Mouse (Mus musculus) lung, embryonic 15.5 days (tissue): ENCODE results near the gene Alg1. TPM values are rescaled to one million over a fixed set of nuclear protein-coding genes. Genes with fewer than 3 reads are reported as not detected.

Experiments
- ATAC-seq: fragments of 200-750 bp; cut with Nextera tagmentation; 2 replicates; pipeline ENCODE4 v1.8.0; 2017; ENCODE audit warnings: moderate number of reproducible peaks, borderline replicate concordance; ENCODE audit not compliant: low FRiP score, low TSS enrichment; ENCODE audit errors: extremely low read depth
- H3K27ac ChIP-seq: fragments of 300-500 bp; sonication (generic); 2 replicates; pipeline ENCODE4 v1.5.1; 2015; ENCODE audit warnings: moderate library complexity, mild to moderate bottlenecking, inconsistent platforms
- H3K27me3 ChIP-seq: fragments of 300-500 bp; sonication (generic); 2 replicates; pipeline ENCODE4 v1.6.1; 2015; ENCODE audit warnings: inconsistent platforms
- H3K36me3 ChIP-seq: fragments of 300-500 bp; sonication (generic); 2 replicates; pipeline ENCODE4 v1.6.1; 2015; ENCODE audit warnings: inconsistent platforms
- H3K4me1 ChIP-seq: fragments of 300-500 bp; sonication (generic); 2 replicates; pipeline ENCODE4 v1.6.1; 2015; ENCODE audit warnings: inconsistent platforms
- H3K4me2 ChIP-seq: fragments of 300-500 bp; sonication (generic); 2 replicates; pipeline ENCODE4 v1.6.1; 2015; ENCODE audit warnings: inconsistent platforms, mild to moderate bottlenecking, moderate library complexity
- H3K4me3 ChIP-seq: fragments of 300-500 bp; sonication (generic); 2 replicates; pipeline ENCODE4 v1.5.1; 2015; ENCODE audit warnings: mild to moderate bottlenecking, inconsistent platforms
- H3K9ac ChIP-seq: fragments of 300-500 bp; sonication (generic); 2 replicates; pipeline ENCODE4 v1.6.1; 2015; ENCODE audit warnings: inconsistent platforms
- H3K9me3 ChIP-seq: fragments of 300-500 bp; sonication (generic); 2 replicates; pipeline ENCODE4 v1.6.1; 2016; ENCODE audit warnings: inconsistent platforms
- WGBS: fragments of 180-500 bp; shearing (Covaris S2); methylation state at CpG from one replicate; pipeline ENCODE4 v1.1.7; 2015; 5-methylcytosine and 5-hydroxymethylcytosine counted together
- polyA plus RNA-seq: library from polyadenylated mRNA; unstranded; fragments of >200 nt; fragmentation: Nextera tagmentation; extraction: Ambion mirVana; gene quantifications from 2 replicates; pipeline ENCODE4 v1.2.1, GENCODE M21; 2015

The Alg1 gene
- 32.2 and 35.7 TPM in 2 replicates for polyA plus RNA-seq

DNA sequence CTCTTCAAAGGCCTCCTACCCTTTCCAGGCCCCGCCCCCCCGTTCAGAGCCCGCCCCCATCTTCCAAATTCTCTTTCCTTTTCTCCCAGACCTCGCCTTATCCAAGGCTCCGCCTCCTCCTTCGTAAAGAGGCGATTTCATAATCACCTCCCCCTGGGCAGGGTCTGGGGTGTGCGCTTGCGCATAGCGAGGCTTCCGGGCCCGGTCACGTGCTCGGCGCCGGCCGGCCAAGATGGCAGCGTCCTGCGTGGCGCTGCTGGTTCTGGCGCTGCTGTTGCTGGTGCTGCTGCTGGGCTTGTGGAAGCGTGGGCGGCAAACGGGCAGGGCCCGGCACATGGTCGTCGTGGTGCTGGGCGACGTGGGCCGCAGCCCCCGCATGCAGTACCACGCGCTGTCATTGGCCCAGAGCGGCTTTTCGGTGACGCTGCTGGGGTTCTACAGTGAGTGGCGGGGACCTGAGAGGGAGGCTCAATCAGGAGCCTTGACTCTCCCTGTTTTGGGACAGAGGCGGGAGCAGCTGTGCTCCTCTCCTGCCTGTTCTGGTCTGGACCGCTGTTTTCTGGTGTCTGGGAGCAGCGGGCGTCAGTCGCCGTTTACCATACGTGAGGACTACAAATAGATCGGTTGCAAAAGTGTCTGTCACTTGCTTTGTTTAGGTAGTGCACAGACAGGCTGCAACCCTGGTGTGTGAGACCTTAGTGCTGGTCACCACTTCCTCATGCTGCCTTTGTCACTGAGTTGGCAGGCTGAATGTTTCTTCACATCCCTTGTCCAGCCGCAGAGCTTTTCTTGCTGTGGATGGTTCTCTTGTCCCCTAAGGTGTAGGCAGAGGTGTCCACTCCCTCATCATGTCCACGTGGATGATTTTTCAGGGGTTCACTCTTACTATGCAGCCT is at the start of gene Alg1:
Alg1 (plus strand) TSS at position 204 of the 896 bp plus-strand sequence.
- WGBS = 1% methylated on average over 47 of the region's 47 CpGs
- Histone ChIP-seq H3K27me3 (no peaks in the 10 kb centered on the region), H3K9ac (peak within 1 kb of the TSS; percentile 68), H3K4me1 (peaks cover 7% of the 10 kb centered on the region), H3K4me2 (peak within 1 kb of the TSS; percentile 70), H3K4me3 (peak within 1 kb of the TSS; percentile 78), H3K9me3 (no peaks in the 10 kb centered on the region), H3K36me3 (peaks cover 9% of the 10 kb centered on the region; the same call in 1 of the 2 replicates), H3K27ac (peak within 1 kb of the TSS; percentile 46; the same call in 1 of the 2 replicates)
- ATAC-seq = peak; percentile 97

DNA sequence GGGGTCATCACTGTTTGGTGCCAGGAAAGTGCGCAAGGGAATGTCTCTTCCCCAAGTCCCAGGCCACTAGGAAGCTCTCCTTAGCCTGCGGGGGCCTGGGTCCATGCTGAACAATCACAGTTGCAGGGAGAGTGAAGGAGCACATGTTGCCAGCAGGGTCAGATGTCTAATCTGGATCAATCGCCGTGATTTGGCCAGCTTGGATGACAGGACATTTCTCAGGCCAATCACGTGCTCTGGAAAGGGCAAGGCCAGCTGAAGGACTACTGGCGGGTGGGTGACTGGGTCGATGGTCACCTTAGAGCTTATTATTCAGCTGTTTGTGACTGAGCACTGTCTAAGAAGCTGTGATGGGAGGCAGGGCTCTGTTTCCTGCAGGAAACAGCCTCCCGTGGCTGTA is 49.3 kb upstream of the Alg1 start:
- no peaks in the 10 kb centered on the region for H3K36me3 ChIP-seq
- H3K4me3 ChIP-seq = no peak overlapping the region
- WGBS = 49% methylated on average over 8 of the region's 8 CpGs

DNA sequence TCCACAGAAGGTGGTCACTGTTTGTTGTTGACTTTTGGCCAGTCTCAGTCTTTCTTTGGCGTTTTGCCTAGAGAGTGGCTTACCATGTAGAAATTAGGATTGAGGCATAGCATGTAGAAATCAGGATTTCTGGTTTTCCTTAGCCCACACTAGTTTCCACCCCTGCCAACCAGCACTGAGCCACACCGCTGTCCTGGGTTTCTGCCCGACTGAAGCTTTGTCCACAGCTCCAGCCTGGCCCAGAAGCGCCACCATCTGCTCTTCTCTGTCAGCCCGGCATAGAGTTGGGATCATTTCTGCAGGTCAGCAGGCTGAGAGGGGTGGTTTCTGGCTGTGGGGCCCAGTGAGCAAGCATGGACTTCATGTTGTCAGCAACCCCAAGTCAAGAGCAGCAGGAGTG is 48.5 kb upstream of the Alg1 start:
- Histone ChIP-seq H3K4me2 (no peak overlapping the region), H3K9ac (no peak overlapping the region), H3K4me3 (no peak overlapping the region), H3K27me3 (no peaks in the 10 kb centered on the region), H3K27ac (no peak overlapping the region), H3K4me1 (no peaks in the 10 kb centered on the region), H3K36me3 (no peaks in the 10 kb centered on the region), H3K9me3 (no peaks in the 10 kb centered on the region)
- ATAC-seq = no peak
- WGBS = 83% methylated on average over 5 of the region's 5 CpGs

More for the DNA sequence above, 49.3 kb upstream of the Alg1 start:
- H3K4me1 ChIP-seq = no peaks in the 10 kb centered on the region
- H3K27ac ChIP-seq = no peak overlapping the region
- no peak for ATAC-seq
- no peak overlapping the region for H3K4me2 ChIP-seq
- no peak overlapping the region for H3K9ac ChIP-seq
- no peaks in the 10 kb centered on the region for H3K27me3 ChIP-seq
- no peaks in the 10 kb centered on the region for H3K9me3 ChIP-seq

DNA sequence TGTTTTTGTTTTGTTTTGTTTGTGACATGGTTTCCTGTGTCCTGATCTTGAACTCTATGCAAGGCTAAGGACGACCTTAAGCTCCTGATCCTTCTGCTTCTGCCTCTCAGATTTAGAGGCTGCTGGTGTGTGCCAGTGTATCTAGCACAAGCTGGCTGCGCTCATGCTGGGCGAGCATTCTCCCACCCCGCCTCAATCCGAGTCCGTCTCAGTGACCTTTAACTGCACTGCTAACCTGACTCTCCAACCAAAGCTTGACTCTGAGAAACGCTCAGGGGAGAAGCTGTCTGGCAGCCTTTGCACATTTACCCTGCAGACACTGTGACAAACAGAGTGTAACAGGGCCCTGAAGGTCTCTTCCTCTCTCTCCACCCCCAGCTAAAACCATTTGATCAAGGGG is 47.7 kb upstream of the Alg1 start:
- Histone ChIP-seq H3K4me1 (no peaks in the 10 kb centered on the region), H3K9me3 (no peaks in the 10 kb centered on the region), H3K4me3 (no peak overlapping the region), H3K27me3 (no peaks in the 10 kb centered on the region), H3K27ac (no peak overlapping the region), H3K4me2 (no peak overlapping the region), H3K9ac (no peak overlapping the region), H3K36me3 (no peaks in the 10 kb centered on the region)
- ATAC-seq = no peak
- 45% methylated on average over 7 of the region's 7 CpGs for WGBS

DNA sequence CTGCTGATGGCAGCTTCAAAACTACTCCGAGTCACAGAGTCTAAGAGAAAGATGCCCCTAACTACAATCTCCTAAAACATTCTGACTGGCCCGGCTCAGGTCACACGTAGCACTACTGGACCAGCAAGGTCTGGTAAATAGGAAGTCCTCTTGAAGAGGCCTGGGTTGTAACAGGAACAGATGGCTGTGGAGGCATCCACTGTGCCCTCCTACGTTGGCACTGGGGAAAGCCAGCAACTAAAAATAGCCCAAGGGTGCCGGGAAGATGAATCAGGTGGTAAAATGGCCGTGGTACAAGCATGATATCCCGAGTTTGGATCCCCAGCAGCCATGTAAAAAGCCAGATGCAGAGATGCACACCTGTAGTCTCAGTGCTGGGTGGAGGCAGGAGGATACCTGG is 47.2 kb upstream of the Alg1 start:
- ATAC-seq = no peak
- no peaks in the 10 kb centered on the region for H3K36me3 ChIP-seq
- no peak overlapping the region for H3K27ac ChIP-seq
- no peak overlapping the region for H3K4me3 ChIP-seq
- no peaks in the 10 kb centered on the region for H3K4me1 ChIP-seq
- no peaks in the 10 kb centered on the region for H3K27me3 ChIP-seq
- no peaks in the 10 kb centered on the region for H3K9me3 ChIP-seq
- H3K9ac ChIP-seq = no peak overlapping the region
- H3K4me2 ChIP-seq = no peak overlapping the region
- 56% methylated on average over 7 of the region's 7 CpGs for WGBS

DNA sequence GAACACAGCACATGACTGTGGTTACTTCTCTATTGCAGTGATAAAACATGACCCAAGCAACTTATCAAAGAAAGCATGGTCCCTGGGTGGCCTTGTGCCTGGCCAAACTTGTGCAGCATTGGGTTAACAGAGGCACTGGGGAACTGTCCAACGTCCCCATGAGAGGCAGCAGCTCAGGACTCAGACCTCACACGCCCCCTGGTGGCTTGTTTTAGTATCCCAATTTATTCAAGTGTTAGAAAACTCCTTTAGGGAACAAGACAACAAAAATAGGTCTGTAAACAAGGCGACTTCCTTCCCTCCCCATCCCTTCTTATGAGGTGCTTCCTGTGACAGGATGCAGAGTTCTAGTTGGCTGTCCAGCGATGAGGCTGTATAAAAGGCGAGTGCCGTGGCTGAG is 38.3 kb upstream of the Alg1 start:
- Histone ChIP-seq H3K36me3 (no peaks in the 10 kb centered on the region), H3K4me1 (no peaks in the 10 kb centered on the region), H3K9ac (no peak overlapping the region), H3K27ac (no peak overlapping the region), H3K9me3 (no peaks in the 10 kb centered on the region), H3K4me2 (no peak overlapping the region), H3K27me3 (no peaks in the 10 kb centered on the region), H3K4me3 (no peak overlapping the region)
- WGBS = 24% methylated on average over 6 of the region's 6 CpGs
- no peak for ATAC-seq

DNA sequence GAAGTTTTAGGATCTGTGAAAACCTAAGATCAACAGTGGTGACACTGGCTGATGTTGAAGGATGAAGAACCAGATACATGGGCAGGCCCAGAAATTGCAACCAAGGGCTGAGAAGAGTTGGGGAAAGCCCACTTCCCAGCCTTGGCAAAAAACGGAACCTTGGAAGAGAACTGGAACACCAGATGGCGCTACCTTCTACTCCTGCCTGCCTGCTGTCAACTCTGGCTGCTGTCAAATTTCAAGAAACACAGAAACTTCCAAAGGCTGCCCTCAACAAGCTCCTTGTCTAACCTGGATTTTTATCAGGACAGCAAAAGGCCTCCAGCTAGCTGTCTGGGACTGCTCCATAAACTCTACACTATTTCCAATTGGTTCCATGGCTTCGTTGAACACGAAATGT is 30.7 kb upstream of the Alg1 start:
- 7% methylated on average over 4 of the region's 4 CpGs for WGBS
- Histone ChIP-seq H3K4me2 (peak overlapping the region; percentile 91), H3K9me3 (no peaks in the 10 kb centered on the region), H3K4me3 (peak overlapping the region; percentile 68), H3K9ac (0 out of 2 replicates have a peak overlapping the region, but pooled peaks have one; percentile 48), H3K36me3 (no peaks in the 10 kb centered on the region), H3K27me3 (no peaks in the 10 kb centered on the region), H3K27ac (no peak overlapping the region), H3K4me1 (peaks cover 16% of the 10 kb centered on the region)
- no peak for ATAC-seq

DNA sequence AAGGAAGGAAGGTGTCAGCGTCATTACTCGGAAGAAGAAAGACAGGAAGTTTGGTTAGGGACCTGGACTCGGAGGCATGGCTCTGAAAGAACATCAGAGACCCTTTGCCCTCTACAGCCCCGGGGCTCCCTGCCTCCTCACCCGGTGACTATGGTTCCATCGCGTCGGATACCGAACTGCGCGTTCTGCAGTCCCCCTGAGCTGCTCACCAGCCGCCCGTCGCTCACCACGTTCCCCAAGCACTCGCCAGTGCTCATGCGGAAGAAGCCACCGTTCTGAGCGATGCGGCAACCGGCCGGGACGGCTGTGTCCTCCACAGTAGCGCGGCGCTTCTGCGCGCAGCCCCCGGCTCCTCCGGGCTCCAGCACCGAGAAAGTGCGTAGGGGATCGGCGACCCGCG is 30.2 kb upstream of the Alg1 start:
- peak; percentile 13; the same call in 1 of the 2 replicates for ATAC-seq
- Histone ChIP-seq H3K9me3 (no peaks in the 10 kb centered on the region), H3K9ac (peak overlapping the region; percentile 48), H3K27ac (no peak overlapping the region), H3K4me2 (peak overlapping the region; percentile 91), H3K36me3 (no peaks in the 10 kb centered on the region), H3K4me3 (peak overlapping the region; percentile 68), H3K27me3 (no peaks in the 10 kb centered on the region), H3K4me1 (peaks cover 16% of the 10 kb centered on the region)
- WGBS = under 1% methylated on average over 36 of the region's 36 CpGs

DNA sequence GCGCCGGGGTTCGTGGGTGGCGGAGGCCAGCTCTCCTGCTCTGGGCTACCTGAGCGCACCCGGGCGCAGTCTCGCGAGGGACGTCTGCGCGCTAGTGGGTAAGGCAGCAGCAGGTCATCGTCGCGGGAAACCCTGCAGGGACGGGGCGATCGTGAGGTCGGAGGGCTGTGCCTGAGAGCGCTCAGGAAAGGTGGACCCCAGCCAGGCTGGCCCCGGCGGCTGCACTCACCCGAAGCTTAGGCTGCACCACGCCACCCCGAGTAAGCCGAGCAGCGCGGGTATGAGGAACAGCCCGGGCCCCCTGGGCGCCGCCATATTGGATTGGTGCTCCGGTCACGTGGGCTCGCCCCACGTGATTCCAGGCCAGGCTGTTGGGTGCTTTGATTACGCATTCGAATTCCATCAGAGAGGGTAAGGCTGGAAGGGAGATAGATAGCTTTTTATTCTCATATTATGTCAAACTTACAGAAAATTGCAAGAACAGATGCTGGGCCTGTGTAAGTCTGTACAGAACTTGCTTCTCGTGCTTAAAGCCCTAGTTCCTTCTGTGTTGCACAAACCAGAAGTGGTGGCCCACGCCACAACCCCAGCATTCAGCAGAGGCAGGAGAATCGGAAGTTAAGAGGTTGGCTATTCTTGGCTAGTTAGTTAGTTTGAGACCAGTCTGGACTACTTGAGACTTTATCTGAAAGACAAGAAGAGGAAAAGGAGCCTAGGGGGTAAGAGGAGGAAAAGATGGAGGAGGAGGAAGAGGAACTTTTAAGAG is 29.6 kb upstream of the Alg1 start, which contains the start of gene Nagpa:
Nagpa (minus strand) TSS at position 345 of the 766 bp plus-strand sequence.
- Histone ChIP-seq H3K4me2 (peak within 1 kb of the TSS; percentile 91), H3K9ac (peak within 1 kb of the TSS; percentile 48), H3K4me3 (peak within 1 kb of the TSS; percentile 68), H3K27ac (no peak within 1 kb of the TSS; the same call in 1 of the 2 replicates), H3K36me3 (no peaks in the 10 kb centered on the region), H3K9me3 (no peaks in the 10 kb centered on the region), H3K27me3 (no peaks in the 10 kb centered on the region), H3K4me1 (peaks cover 16% of the 10 kb centered on the region)
- WGBS = 3% methylated on average over 39 of the region's 40 CpGs
- peak; percentile 83 for ATAC-seq

DNA sequence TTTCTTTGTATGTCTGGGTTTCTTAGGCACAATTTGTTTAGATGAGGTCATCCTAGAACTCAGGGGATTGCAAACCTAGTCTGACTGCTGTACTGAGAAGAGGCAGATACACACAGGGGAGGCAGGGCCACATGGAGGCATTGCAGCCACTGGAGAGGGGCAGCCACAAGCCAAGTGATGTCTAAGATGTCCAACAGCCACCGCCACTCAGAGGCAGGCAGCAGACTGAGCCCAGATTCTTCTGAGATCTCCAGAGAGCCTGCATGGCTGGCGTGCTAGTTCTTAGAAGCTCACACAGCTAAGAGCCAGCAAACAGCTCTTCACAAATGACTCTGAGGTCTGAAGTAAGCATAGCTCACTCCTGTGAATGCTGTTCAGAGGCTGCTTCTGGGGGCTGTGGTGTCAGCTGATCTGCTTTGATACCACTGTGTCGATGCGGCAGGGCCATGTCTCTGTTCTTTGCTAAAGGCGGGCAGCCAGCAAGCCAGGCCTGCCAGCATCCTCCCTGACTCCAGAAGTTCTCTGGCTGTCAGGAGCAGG is 27.9 kb upstream of the Alg1 start:
- Histone ChIP-seq H3K4me2 (no peak overlapping the region), H3K36me3 (no peaks in the 10 kb centered on the region), H3K27me3 (no peaks in the 10 kb centered on the region), H3K9me3 (no peaks in the 10 kb centered on the region), H3K9ac (no peak overlapping the region), H3K4me3 (no peak overlapping the region), H3K27ac (no peak overlapping the region), H3K4me1 (peaks cover 16% of the 10 kb centered on the region)
- no peak for ATAC-seq
- WGBS = 76% methylated on average over 5 of the region's 5 CpGs

DNA sequence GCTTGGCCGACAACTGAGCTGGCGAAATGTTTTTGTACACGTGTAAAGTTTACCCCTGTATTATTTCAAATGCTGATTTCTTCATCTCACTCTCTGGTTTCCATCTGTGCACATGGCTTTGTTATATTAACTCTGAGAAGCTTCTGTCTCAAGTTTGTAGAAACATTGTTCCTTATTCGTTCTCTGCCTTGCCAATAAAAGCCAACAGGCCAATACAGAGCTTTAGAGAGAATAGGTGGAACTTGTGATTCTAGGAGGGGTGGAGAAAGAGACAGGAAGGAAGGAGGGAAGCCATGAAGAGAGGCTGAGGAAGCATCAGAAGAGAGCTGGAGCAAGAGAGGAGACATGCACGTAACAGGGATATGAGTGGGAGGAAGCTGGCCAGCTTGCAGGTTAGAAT is 27.4 kb upstream of the Alg1 start:
- H3K27me3 ChIP-seq = no peaks in the 10 kb centered on the region
- no peak for ATAC-seq
- peaks cover 16% of the 10 kb centered on the region for H3K4me1 ChIP-seq
- H3K4me3 ChIP-seq = no peak overlapping the region
- no peaks in the 10 kb centered on the region for H3K9me3 ChIP-seq
- no peak overlapping the region for H3K4me2 ChIP-seq
- H3K36me3 ChIP-seq = no peaks in the 10 kb centered on the region
- H3K9ac ChIP-seq = no peak overlapping the region
- H3K27ac ChIP-seq = no peak overlapping the region
- WGBS = 65% methylated on average over 5 of the region's 5 CpGs
